Mouse (Mus musculus): ENCODE data around the gene Saa3. TPM values are rescaled to one million over a fixed set of nuclear protein-coding genes. Genes with fewer than 3 reads are reported as not detected.

The Saa3 gene
- polyA plus RNA-seq, 1 experiment from 2014 or later, result 0.10 TPM

Other genes with a start within 250 kb of the Saa3 start
- 17.3 and 18.5 TPM in 2 replicates for gene Sergef, start 75.9 kb downstream of the Saa3 start, polyA plus RNA-seq (2016; fragmentation: Nextera tagmentation; extraction: Ambion mirVana)
- gene Tph1, start 43.2 kb downstream of the Saa3 start, polyA plus RNA-seq (2016; fragmentation: Nextera tagmentation; extraction: Ambion mirVana), result 0.29 and 0.41 TPM in 2 replicates
- 30.7 and 32.0 TPM in 2 replicates for gene Saal1, start 5.0 kb downstream of the Saa3 start, polyA plus RNA-seq (2016; fragmentation: Nextera tagmentation; extraction: Ambion mirVana)
- gene Saa4, start 16.9 kb upstream of the Saa3 start, polyA plus RNA-seq (2016; fragmentation: Nextera tagmentation; extraction: Ambion mirVana), result not detected in 2 replicates
- gene Saa1, start 27.3 kb upstream of the Saa3 start, polyA plus RNA-seq (2016; fragmentation: Nextera tagmentation; extraction: Ambion mirVana), result not detected in 2 replicates
- gene Saa2, start 36.1 kb upstream of the Saa3 start, polyA plus RNA-seq (2016; fragmentation: Nextera tagmentation; extraction: Ambion mirVana), result not detected in 2 replicates
- 23.8 and 24.9 TPM in 2 replicates for gene Hps5, start 80.4 kb upstream of the Saa3 start, polyA plus RNA-seq (2016; fragmentation: Nextera tagmentation; extraction: Ambion mirVana)
- gene Gtf2h1, start 80.4 kb upstream of the Saa3 start, polyA plus RNA-seq (2016; fragmentation: Nextera tagmentation; extraction: Ambion mirVana), result 51.5 and 52.1 TPM in 2 replicates
- gene Ldha, start 125.8 kb upstream of the Saa3 start, polyA plus RNA-seq (2016; fragmentation: Nextera tagmentation; extraction: Ambion mirVana), result 802 and 809 TPM in 2 replicates
- gene Ldhc, start 145.5 kb upstream of the Saa3 start, polyA plus RNA-seq (2016; fragmentation: Nextera tagmentation; extraction: Ambion mirVana), result 0.22 TPM in 1 of 2 replicates, not detected in the other
- 318 and 322 TPM in 2 replicates for gene Tsg101, start 204.3 kb upstream of the Saa3 start, polyA plus RNA-seq (2016; fragmentation: Nextera tagmentation; extraction: Ambion mirVana)
- gene Uevld, start 242.8 kb upstream of the Saa3 start, polyA plus RNA-seq (2016; fragmentation: Nextera tagmentation; extraction: Ambion mirVana), result 11.8 and 12.1 TPM in 2 replicates

Measured in midbrain, embryonic 12.5 days (tissue).